Mouse (Mus musculus) embryonic fibroblast, embryonic 13.5 days (primary cell): ENCODE results near the gene Tnik. TPM values are rescaled to one million over a fixed set of nuclear protein-coding genes. Genes with fewer than 3 reads are reported as not detected.

Source experiments
- H3K27ac ChIP-seq: 2 replicates; pipeline ENCODE4 v1.5.1; 2012; ENCODE audit warnings: low read length, control low read depth, inconsistent platforms; ENCODE audit not compliant: insufficient read depth
- H3K4me1 ChIP-seq: 2 replicates; pipeline ENCODE4 v1.6.1; 2011; ENCODE audit warnings: low read length; ENCODE audit not compliant: control insufficient read depth, insufficient read depth
- H3K4me3 ChIP-seq: 2 replicates; pipeline ENCODE4 v1.5.1; 2011; ENCODE audit warnings: mild to moderate bottlenecking, control low read depth, low read length; ENCODE audit not compliant: insufficient read depth
- CTCF ChIP-seq: IDR thresholded peaks from 2 replicates; pipeline ENCODE4 v1.5.1; 2011; ENCODE audit warnings: mild to moderate bottlenecking, control low read depth, low read length, moderate library complexity, borderline replicate concordance; ENCODE audit not compliant: insufficient read depth
- POLR2A ChIP-seq: IDR thresholded peaks from 2 replicates; pipeline ENCODE4 v1.6.1; 2011; ENCODE audit warnings: low read depth, mild to moderate bottlenecking, control low read depth, low read length, moderate library complexity
- polyA plus RNA-seq: library from polyadenylated mRNA; stranded (reverse); fragments of >200 nt; gene quantifications from 2 replicates; pipeline ENCODE4 v1.2.4, GENCODE M21; 2011; ENCODE audit warnings: low read depth; ENCODE audit not compliant: missing spikeins, insufficient read length

Gene Tnik
- polyA plus RNA-seq, 1 experiment, result 17.6 TPM

GRCm38 (mm10) chr3:28263948-28264840 lies 1.2 kb downstream of the Tnik start:
- Histone ChIP-seq H3K4me1 (no peaks in the 10 kb centered on the region), H3K27ac (no peak overlapping the region), H3K4me3 (peak overlapping the region; percentile 50)
- TF ChIP-seq CTCF (no peak), POLR2A (no peak)

- H3K4me1 ChIP-seq, result no peaks in the 10 kb centered on the region
- no peak overlapping the region for H3K27ac ChIP-seq
- H3K4me3 ChIP-seq, result peak overlapping the region; percentile 50
- TF ChIP-seq POLR2A, result no peak
These were observed 1.8 kb downstream of the Tnik start for GRCm38 (mm10) chr3:28264841-28265150.

- H3K4me1 ChIP-seq, result no peaks in the 10 kb centered on the region
- no peak overlapping the region for H3K27ac ChIP-seq
- H3K4me3 ChIP-seq, result peak overlapping the region; percentile 50
- TF ChIP-seq CTCF (no peak), POLR2A (no peak)
These were observed 2.2 kb downstream of the Tnik start for GRCm38 (mm10) chr3:28265183-28265582.

DNA sequence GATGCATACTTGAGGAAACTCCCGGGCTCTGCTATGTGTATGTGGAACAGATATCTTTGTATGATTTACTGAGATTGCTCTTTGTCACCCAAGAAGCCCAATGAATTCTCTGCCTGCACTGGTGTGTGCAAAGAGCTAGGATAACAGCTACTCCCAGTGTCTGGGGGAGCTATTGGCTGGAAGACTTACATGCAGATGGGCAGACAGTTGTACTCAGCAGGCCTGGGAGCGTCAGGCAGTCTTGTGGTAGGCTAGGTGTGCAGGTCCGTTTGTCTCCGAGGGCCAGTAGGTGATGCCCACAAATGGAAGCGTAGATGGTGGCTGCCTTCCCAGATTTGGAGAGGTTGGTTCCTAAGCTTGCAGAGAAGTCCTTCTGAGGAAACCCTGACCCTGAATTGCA lies 2.6 kb downstream of the Tnik start:
- Histone ChIP-seq H3K27ac (no peak overlapping the region), H3K4me3 (no peak overlapping the region), H3K4me1 (no peaks in the 10 kb centered on the region)
- no peak for TF ChIP-seq POLR2A
- no peak for TF ChIP-seq CTCF

DNA sequence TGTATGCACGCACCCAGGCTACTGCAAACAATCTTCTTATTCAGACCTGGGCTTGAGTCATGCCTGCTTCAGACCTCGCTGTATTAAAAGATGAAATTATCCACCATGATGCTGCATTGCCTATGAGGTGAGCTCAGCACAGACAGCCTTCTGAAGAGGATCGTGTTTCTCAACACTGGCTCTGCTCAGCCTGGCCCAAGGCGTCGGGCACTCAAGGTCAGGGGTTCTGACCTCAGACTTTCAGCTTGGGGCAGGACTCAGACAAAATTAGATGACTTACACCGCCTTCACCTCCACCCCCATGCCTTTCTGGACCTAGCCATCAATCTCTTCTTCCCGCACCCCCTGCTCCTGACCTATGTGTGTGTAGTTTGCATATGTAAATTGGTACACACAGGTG lies 4.2 kb downstream of the Tnik start:
- Histone ChIP-seq H3K27ac (no peak overlapping the region), H3K4me3 (no peak overlapping the region), H3K4me1 (no peaks in the 10 kb centered on the region)
- no peak for TF ChIP-seq POLR2A
- TF ChIP-seq CTCF, result no peak

- Histone ChIP-seq H3K4me1 (no peaks in the 10 kb centered on the region), H3K27ac (no peak overlapping the region), H3K4me3 (no peak overlapping the region)
- TF ChIP-seq CTCF (no peak), POLR2A (no peak)
These were observed 6.7 kb downstream of the Tnik start for GRCm38 (mm10) chr3:28269716-28270115.

GRCm38 (mm10) chr3:28271884-28272283 lies 8.9 kb downstream of the Tnik start:
- TF ChIP-seq CTCF, result no peak
- no peak for TF ChIP-seq POLR2A
- H3K4me3 ChIP-seq, result no peak overlapping the region
- H3K27ac ChIP-seq, result no peak overlapping the region
- no peaks in the 10 kb centered on the region for H3K4me1 ChIP-seq

GRCm38 (mm10) chr3:28274763-28275162 lies 11.7 kb downstream of the Tnik start:
- TF ChIP-seq POLR2A (no peak), CTCF (no peak)
- H3K4me3 ChIP-seq, result no peak overlapping the region
- no peak overlapping the region for H3K27ac ChIP-seq
- no peaks in the 10 kb centered on the region for H3K4me1 ChIP-seq

DNA sequence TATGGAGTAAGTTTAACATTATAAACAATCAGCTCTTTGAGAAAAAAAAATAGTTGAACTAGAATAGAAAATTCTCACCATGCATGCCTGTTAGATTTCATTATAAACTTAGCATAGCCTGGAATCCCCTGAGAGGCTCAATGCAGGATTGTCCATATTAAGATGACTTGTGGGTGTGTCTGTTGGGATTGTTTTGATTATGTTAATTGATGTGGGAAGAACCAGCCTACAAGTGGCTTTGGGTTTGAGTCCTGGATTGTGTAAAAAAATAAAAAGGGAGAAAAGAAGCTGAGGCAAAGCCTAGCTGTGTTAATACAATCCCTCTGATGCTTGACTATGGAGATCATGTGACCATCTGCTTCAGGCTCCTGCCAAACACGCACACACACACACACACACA lies 26.7 kb downstream of the Tnik start:
- Histone ChIP-seq H3K4me3 (no peak overlapping the region), H3K27ac (no peak overlapping the region), H3K4me1 (no peaks in the 10 kb centered on the region)
- TF ChIP-seq CTCF, result no peak
- TF ChIP-seq POLR2A, result no peak

DNA sequence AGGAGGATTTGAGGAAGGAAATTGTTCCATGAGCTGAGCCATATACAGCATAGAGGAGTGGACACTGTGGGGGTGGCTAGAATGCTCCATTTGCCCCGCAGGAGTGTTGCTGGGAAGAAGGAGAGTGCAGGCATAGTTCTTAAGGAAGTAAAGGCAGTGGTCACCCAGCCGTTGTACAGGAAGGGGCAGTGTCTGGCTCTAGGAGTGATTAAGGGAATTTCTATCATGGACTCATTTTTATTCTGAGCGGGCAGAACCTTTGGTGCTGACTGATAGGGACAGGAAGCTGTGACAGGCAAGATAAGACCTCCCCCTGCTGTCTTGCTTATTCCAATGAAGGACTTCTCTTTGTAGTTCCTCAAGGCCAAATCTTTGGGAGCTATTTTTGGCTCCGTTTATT lies 38.4 kb downstream of the Tnik start:
- Histone ChIP-seq H3K4me1 (no peaks in the 10 kb centered on the region), H3K4me3 (no peak overlapping the region), H3K27ac (no peak overlapping the region)
- TF ChIP-seq POLR2A, result no peak
- no peak for TF ChIP-seq CTCF
